Mouse (Mus musculus) testis, postnatal 14 days (tissue): ENCODE measurements at regions not wholly inside any gene's neighbourhood (a gene's known extent, or its start where the extent isn't known, plus 50 kb on each side); places are given as distances from the start of the nearest gene placed in this dataset.

Experiments
- DNase-seq: peaks from one replicate; pipeline ENCODE4 v3.0.0; 2021; ENCODE audit warnings: low spot score

DNA sequence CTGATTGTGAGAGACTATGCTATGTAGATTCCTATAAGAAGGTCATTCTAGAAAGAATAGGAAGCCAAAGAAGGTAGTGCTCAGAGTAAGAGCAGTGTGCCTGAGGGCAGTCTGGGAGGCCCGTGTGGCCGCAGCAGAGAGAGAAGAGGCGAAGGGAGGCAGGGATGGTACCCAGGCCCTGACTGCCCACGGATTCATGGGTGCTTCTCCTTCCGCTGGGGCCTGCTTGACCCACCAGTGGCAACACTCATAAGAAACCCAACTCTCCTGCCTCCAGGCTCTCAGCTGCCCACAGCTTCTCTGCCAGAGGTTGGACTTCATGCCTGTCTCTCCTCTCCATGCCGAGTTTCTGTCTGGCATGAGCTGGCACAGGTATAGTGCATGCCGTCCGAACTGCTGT lies 60.6 kb upstream of the Twist2 start:
- DNase-seq = no peak

DNA sequence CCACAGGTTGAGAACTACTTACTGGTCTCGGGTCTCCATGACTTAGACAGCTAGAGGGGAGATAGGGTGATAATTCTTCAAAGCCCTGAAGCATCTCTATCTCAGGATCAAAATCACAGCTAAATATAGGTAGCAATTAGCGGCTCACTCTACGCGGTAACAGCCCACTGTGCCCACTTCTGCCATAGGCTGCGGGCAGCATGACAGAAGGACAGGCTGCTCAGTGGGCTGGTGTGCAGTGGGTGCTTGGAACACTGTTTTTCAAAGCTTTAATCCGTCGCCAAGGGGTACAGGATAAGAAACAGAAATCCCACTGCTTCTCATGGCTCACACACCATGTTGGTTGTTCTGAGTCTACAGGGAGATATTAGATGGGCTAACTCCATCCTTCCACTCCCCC lies 59.2 kb upstream of the Twist2 start:
- DNase-seq = no peak

DNA sequence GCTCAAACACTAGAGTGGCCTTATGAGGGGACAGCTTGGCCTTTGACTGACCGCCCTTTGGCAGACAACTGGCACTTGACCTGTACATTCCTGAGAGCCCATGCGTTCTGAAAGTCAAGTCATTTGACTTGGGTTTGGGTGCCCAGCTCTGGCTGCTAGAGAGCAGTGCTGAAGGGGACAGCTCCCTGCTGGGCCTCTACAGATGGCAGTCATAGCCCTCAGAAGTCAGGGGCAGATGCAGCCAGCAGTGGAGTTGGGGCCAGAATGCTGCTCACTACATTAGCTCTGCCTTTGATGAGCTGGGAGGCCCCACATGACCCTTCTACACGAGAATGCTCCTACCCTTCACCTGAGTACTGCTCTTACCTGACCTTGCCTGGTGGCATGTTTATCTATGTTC lies 58.3 kb upstream of the Twist2 start:
- DNase-seq = no peak

DNA sequence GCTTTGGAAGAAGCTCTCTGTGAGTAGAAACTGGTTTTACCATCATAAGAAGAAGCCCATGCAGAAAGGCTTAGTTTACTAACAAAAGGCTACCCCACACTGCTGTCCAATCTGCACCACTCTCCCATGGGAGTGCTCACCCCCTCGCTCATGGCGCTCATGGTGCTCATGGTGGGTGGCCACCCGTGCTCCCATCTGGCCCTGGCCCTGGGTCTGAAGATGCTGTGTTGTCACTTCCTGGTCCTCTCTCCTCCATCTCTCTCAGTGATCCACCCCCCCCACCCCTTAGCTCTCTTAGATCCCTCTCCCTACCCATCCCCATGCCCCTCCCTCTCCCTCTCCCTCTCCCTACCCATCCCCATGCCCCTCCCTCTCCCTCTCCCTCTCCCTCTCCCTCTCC lies 57.2 kb upstream of the Twist2 start:
- no peak for DNase-seq

DNA sequence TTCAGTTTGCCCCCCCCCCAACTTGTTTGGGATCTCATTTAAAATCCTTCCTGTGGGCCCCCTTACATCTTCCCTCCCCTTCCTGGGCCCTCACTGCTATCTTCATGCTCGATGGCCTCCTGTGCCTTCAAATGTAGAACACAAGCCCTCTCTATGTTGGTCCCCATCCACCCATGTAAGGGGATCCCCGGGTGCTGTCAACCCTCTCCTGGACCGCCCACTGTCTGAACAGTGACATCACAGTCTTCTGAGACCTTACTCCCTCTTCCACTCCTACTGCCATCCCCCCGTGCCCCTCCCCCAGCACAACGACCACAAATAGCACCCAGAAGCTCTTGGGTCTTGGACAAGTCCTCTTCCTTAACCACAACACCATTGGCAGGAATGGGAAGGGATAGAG lies 56.6 kb upstream of the Twist2 start:
- no peak for DNase-seq

DNA sequence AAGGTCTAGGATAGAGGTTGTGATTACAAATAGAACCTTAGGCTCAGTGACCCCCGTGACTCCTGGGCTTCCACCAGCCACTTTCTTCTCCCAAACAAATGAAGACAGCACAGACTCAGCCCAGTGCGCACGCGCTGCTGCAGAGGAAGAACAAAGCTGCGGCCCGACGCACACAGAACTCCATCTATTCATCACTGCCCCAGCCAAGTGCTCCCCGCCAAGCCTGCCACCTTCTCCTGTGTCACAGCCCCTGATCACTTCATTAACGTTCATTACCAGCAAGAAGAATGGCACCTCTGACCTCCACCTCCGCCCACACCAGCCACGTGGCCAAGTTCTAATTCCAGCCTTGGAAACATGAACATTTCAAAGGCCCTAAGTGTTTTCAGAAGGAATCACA lies 53.7 kb upstream of the Twist2 start:
- DNase-seq = no peak
